Mouse (Mus musculus) cerebellum, postnatal 25 days (tissue): ENCODE measurements around the gene Tacc2.
"Not testable (repeated sequence)": the region's sequence is repeated elsewhere in the genome, so short reads cannot be mapped to it uniquely, and the experiment has no call there.

Source experiments
- DNase-seq, 2 experiments: peaks; one replicate each; pipeline ENCODE4 v3.0.0; 2021; ENCODE audit warnings: mixed read lengths in 2 of 2

The Tacc2 gene

DNA sequence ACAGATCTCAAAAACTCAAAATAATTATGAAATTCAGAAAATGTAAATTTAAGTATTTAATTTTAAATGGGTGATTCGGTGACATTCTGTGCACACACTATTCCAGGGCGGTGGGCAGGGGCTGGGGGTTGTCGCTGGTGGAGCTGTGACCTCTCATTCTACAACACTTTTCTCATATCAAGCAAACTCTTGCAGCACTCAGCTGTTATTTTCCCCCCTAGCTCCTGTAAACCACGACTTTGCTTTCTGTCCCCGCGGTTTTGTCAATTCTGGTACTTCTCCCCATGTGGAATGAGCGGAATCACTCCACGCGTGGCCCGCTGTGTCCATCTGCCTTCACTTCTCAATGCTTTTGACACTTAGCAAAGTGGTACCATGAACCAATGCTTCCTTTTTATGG lies 3.5 kb upstream of the Tacc2 start:
- DNase-seq: no peak

DNA sequence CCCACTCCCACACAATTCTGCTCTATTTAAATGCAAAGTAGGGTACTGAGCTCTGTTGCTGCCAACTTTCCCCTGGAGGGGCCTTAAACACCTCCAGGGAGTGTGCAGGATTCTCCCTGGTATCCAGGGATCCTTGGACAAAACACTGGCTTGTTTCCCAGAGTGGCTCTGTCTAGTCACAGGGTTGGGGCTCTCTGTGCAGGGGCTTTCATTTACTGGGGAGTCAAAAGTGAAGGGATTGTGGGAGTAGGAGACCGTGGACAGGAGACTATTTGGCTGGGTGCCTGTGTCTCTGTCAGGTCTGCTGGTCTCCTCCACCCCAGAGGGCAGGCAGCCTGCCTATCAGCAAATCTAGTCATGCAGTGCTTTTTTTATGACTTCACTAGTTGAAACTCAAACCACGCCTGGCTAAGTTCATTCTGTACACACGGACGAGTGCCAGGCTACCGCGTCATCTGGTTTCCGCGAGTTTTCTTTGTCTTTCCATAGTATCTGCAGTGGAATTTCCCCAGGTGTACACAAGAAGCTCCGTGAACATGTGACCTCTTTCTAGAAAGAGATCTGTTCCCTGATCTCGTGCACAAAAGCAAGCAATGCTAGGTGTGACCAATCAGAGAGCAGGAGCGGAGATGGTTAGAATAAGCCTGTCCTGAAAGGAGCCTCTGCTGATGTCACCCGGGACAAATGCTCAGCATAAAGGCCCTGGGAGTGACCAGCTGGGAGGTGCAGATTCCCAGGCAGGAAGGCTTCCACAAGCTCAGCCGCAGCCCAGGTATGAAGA lies 2.8 kb upstream of the Tacc2 start:
- DNase-seq: peak in 1 of 2 experiments; percentile 42

DNA sequence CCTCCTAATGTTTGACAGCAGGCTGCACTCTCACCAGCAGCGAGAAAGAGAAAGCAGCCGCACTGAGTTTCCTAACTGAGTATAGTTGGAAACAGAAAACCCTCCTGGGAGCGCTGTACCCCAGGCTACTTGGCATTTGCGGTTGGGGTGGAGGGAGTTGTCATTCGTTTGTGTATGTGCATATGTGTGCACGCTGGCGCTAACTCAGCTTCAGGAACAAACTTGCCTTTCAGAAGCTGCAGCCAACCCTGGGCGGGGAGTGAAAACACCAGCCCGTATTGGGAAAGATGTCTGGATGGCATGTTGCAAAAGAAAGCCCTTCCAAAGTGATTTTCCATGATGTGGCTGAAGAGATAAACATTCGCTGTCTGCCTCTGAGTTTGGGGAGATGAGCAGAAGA lies 257 bp upstream of the Tacc2 start:
- no peak for DNase-seq

DNA sequence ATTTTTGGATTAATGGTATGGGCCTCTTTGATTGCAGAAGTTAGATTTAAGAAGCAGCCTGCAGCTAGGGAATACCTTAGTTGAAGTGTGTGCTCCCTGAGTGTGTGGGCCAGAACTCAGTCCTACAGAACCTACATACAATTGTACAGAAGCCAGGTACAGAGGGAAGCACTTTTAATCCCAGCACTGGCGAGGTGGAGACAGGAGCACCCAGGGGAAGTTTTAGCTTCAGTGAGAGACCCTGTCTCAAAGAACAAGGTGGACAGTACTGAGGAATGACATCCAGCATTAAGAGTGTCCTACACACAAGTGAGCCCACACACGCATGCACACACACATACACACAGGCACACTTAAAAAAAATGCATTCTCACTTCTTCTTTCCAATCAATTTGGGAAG lies 828 bp downstream of the Tacc2 start:
- DNase-seq: no peak

DNA sequence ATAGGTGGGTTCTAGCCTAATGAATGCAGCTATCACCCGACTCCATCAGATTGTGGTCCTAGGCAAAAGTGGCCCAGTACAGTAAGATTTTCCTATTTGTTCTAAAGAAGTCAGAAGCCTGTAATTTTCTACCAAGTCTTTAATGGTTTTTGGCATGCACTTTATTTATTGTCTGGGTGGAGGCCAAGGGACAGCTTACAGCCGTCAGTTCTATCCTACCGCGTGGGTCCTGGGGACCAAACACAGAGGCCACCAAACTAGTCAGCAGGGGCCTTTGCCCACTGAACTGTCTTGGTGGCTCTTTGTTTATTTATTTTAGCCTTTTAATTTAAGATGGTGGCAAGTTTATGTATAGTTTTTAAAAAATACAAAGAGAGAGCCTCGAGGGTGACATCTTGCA lies 1.4 kb downstream of the Tacc2 start:
- no peak for DNase-seq

DNA sequence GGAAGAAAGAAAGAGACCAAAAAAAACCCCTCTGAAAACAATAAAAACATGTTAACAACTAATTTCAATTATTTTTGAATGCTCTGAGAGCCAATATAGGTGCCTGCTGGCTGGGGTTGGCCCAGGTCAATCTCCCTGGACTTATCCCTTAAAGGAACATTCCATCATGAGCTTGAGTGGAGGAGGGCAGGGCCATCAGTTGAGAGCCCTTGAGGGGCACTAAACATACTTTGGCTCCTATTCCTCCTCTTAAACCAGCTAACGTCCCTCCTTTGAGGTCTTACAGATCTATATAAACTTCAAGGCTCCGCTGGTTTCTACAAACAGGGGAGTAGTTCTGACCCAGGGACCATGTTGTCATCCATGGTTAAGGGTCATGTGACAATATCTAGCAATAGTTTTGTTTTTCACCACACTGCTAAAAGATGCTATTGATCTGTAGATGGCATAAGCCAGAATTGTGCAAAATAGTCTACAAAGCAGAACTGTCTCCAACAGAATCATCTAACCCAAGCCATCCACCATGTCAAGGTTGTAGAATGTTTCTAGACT lies 9.4 kb downstream of the Tacc2 start:
- no peak for DNase-seq

DNA sequence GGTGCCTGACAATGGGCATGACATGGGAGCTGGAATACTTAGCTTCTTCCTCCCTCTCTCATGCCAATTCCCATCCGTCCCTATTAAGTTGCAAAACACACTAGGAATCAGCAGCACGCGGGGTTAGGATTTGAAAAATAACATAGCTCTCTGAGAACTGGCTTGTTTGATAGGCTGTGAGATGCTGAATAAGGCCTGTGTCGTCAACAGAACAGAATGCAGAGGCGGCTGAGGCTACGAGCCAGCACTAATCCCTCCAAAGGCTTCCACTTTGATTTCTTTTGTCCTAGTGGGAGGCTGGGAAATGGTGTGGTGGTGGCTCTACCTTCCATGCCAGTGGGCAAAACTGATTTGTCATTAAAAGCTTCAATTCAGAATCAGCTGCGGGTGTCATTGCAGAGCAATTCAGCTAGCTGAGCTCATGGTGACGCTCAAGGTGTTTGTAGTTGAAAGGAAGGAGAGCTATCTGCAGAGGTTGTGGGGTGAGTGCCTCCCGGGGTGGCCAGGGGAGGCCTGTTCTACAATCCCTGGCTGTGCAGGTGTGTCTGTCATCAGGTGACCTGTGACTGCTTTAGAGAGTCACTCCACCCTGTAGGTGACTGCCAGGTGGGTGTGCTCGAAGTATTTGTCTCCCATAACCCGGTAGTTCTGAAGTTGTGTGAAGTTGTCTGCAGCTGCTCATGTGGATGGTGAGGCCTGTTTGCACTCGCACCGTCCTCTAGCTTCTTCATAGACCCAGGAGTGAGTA lies 13.0 kb downstream of the Tacc2 start:
- DNase-seq: no peak

DNA sequence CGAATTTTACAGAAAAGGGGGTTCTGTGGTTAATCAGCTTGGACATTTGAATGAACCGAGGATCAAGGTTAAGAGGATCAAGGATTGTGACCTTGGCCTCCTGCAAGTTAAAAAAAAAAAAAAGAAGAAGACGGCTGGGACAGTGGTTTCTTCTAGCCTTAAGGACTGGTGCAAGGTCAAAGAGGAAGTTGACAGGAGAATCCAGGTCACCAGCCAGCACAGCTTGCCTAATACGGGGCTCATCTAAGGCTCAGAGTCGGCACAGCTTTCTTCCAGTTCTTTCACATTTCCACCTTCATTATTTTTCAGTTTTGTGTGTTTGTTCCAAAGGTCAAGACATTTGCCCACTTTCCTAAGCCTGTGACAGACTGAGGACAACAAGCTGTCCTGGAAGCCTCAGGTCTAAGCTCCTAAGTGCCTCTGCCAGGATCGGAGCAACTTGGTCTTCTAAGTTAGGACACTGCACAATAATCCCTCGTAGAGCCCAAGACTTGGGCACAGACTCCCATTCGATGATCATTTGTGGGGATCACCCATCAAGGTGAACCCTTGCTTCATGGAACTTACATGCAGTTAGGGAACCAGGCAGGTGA lies 13.7 kb downstream of the Tacc2 start:
- no peak for DNase-seq

DNA sequence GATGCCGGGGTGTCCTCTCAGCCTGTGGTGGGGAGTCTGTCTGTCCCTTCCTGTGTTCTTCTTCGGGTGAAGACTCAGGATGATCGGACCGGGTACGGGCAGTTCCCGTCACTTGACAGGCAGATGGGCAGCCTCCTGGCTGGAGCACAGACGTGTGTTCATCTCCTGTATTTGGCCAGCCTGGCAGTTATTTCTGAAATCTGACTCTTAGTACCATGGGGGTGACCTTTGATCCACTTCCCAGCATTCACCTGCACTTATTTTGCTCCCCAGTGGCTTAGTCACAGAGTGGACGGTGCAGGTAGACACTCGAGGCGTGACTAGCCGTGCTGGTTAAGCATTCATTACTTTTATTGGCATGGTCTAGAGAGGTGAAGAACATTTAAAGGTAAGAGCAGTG lies 15.7 kb downstream of the Tacc2 start:
- DNase-seq: not testable (repeated sequence)

DNA sequence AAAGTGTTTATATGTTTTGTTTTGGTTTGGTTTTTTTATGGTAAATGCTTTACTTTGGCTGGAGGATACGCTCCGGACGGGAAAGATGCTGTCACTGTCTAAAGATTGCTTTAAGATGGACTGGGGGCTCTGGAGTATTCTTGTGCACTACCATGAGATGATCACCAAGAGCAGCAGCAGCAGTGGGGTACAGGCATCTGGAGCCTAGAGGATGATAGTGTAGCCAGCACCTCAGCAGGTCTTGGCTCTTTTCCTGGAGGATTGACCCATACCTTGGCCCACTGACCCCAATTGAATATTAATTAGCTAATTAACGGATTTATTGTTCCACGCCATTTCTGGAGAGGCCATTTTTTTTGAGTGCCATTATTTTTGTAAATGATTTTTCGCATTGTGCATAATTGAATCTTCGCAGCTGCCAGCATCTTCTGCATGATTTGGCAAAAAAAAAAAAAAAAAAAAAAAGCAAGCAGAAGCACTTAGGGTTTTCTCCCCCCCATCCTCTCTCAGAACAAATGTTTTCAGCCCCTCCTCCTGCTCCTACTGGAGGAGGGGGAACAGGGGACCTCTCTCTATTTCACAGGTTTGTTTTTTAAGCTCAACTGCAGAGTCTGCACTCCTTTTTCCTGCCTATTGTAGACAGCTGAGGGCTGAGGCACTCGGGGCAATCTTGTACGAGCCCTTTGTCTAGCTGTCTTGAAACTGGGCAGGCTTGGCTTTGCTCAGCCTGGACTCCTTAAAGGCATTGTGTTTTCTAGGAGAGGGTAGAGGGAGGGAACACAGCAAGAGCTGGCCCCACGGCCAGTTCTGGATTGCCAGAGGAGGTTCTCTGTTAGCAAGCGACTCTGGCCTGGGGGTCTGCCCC lies 16.4 kb downstream of the Tacc2 start:
- not testable (repeated sequence) for DNase-seq

DNA sequence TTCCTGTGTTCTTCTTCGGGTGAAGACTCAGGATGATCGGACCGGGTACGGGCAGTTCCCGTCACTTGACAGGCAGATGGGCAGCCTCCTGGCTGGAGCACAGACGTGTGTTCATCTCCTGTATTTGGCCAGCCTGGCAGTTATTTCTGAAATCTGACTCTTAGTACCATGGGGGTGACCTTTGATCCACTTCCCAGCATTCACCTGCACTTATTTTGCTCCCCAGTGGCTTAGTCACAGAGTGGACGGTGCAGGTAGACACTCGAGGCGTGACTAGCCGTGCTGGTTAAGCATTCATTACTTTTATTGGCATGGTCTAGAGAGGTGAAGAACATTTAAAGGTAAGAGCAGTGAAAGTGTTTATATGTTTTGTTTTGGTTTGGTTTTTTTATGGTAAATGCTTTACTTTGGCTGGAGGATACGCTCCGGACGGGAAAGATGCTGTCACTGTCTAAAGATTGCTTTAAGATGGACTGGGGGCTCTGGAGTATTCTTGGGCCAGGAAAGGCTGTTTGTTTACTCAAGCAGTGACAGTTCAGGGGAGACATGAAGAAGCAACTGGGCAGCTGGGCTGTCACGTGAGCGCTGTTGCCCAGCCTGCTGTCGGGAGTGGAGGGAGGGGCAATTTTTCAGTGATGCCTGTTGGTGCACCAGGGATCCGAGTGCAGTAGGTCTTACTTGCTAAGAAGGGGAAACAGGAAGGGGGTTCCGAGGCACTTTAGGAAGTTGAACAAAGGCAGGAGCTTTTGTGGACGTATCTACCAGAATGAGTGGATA lies 19.0 kb downstream of the Tacc2 start:
- DNase-seq: not testable (repeated sequence)

DNA sequence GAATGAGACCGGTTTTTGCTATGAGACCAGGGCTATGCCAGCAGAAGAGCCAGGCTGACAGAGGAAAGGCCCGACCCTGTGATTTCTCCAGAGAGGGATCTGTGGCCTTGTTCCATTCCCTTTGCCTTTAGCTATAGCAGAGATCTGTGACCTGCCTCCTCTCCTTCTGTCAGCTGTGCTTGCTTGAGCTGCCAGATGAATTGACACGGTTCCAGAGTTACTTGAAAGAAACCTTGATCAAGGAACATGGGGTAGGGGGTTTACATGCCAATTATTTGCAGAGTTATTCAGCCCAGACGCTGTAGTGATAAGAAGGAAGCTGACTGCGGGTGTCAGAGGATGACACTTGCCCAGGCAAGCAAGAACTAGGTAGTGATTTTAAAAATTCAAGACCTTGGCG lies 20.3 kb downstream of the Tacc2 start:
- DNase-seq: no peak

DNA sequence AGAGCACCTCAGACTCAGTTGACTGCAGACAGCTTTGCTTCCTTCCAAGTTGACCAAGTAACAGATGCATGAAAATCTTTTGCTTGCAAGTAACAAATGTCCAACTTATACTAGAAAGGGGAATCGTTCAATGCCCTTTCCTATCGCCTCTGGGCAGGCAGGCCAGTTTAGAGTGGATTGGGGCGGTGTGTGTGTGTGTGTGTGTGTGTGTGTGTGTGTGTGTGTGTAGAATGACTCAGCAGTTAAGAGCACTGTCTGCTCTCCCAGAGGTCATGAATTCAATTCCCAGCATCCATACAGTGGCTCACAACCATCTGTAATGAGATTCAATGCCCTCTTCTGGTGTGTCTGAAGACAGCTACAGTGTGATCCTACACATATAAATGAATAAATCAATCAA lies 22.8 kb downstream of the Tacc2 start:
- no peak for DNase-seq

DNA sequence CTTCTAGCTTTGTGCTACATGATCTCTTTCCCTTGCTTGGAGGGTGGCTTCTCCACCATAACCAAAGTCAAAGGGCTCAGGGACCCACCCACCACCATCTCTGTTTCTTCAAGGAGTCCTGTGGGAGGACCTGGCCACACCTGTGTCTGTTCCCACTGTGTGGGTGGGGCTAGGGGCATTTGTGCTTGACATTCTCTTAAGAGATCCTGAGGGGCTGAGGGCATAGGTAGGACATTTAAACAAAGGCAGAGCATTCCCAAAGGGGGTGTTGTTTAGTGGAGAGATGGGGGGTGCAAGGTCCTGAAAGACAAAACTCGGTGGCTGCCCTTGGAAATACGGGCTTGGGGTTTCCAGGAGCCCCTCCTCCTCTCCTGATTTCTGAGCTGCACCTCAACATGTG lies 23.3 kb downstream of the Tacc2 start:
- no peak for DNase-seq

DNA sequence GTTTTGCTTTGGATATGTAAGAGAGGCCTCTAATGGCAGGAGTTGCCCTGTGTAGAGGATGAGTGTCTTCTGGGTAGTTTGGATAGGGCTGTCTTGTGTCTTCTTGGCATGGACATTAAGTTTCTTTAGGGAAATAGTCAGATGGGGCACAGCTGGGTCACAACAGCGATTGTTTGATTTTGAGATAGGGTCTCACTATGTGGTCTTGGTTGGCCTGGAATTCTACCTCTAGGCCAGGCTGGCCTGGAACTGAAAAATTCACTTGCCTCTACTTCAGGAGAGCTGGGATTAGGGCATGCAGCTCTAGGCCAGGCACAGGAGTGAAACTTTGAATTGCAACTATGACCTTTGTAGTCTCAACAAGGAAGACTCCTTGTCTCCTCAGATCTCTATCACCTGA lies 25.6 kb downstream of the Tacc2 start:
- no peak for DNase-seq

DNA sequence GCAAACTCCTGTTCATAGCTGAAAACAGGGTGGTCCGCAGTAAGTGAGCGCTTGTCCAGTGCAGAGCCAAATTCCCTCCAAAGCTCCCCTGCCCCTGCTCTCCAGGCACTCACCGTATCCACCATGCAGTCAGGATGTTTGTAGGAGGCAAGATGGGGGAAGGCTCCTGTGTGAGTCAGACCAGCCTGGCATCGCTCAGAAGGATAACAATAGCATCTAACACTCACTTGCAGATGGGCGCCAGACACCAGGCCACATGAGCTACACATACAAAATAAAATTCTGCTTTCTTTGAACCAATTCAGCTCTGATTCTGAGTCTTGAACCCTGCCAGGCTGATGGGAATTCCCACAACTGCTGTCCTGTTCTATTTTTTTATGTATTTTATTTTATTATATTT lies 26.3 kb downstream of the Tacc2 start:
- DNase-seq: no peak

DNA sequence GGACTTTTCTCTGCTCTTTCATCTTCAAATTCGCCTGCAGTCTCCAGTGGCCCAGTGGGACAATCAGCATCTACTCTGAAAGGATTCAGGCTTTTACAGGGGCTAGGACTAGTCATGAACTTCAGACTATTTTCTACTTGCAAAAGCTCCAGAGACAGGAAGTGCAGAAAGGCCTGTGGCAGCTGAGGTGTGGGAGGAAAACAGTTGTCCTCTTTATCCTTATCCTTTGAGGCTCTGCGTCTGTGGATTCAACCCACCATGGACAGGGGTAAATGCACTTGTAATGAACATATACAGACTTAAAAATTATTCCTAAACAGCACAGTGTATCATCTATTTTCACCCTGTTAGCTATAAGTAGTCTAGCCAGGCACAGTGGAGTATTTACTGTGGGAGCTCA lies 27.2 kb downstream of the Tacc2 start:
- DNase-seq: no peak

DNA sequence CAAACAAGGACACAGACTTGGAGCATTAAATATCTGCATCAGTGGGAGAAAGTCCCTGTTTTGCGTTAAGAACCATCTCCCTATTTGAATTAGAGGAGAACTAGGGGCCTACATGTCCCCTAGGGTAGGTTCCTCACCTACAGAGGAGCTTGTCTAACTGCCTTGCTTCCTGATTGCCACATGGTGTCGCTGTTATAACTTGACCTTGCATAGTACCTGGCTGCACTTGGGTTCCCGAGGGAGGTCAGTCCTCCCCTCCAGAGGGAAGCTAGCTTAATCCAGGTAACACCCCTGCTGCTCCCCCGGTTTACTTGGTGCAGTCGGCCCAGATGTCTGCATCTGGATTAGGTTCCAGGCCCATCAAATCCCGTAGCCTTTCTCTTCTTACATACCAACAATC lies 27.9 kb downstream of the Tacc2 start:
- no peak for DNase-seq

DNA sequence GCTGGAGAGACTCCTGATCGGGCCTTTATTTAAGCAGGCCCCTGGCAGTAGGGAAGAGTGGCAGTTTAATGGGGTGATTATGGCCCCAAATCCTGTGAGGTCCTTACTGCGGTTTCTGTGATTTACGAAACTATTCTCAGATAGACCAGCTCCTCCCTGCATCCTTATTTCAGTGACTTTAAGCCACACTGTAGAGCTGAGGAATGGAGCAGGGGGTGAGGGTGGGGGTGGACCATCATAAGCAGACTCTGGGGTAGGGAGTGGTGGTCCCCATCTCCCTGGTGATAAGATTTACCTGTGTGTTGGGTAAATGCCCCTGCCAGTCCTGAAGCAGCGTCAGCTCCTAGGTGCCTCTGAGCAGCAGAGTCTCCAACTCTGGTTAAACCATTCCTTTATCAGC lies 29.7 kb downstream of the Tacc2 start:
- no peak for DNase-seq

DNA sequence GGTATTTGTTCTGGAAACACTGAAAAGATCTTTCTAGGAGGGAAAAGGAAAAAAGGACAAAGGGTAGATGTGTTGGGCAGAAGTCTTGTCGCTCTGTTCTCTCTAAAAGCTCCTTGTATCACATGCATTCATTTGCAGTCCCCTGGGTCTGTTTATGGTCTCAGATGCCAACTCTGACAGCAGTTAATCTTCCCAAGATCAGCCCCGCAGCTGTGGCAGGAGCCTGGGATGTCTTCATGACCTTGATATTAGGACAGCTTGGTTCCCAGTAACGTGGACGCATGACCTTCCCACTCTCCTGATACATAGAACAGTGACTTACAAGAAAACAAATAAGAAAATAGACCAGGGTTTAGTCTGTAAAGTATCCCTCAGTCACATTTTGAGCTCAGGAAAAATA lies 36.7 kb downstream of the Tacc2 start:
- no peak for DNase-seq

DNA sequence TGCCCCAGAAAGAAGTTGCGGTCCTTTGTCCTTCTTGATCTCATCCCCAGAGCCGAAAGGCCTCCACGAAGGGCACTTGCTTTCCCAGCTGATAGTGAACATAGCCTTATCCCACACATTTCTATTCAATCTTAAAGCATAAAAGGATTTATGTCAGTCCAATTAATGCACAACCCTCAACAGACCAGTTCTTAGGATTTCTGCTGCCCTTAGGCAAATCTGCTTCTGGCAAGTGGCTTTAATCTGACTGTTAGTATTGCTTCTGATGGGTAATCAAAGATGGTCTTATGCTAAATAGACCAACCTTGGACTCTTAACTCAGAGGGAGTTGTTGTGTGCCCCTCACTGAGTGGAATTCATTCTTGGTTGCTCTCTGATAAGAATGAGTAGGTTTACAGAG lies 40.4 kb downstream of the Tacc2 start:
- no peak for DNase-seq

DNA sequence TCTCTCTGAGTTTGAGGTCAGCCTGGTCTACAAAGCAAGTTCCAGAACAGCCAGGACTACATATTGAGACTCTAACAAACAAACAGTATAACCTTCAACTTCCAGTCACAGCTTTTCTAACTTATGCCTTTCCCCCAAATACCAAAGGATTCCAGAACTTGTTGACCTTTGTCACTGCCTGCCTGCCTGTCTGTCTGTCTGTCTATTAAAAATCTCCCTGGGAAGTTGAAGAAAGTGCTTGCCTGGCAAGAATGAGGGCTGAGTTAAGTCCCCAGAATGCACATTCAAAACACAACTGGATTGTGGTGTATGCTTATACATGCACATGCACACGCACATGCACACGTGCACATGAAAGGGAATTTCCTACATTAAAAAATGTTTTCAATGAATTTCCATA lies 43.8 kb downstream of the Tacc2 start:
- no peak for DNase-seq
